Mouse (Mus musculus) ovary, postnatal 36 days (tissue): ENCODE data around the gene Enam.
"Not testable (repeated sequence)": the region's sequence is repeated elsewhere in the genome, so short reads cannot be mapped to it uniquely, and the experiment has no call there.

Source experiments
- DNase-seq: peaks from one replicate; pipeline ENCODE4 v3.0.0; 2022; ENCODE audit warnings: low spot score, mixed read lengths

Gene Enam

GRCm38 (mm10) chr5:88487675-88488074 is at the start of gene Enam:
Gene Enam, plus strand, starts transcription at chr5:88487975.
- DNase-seq: no peak

DNA sequence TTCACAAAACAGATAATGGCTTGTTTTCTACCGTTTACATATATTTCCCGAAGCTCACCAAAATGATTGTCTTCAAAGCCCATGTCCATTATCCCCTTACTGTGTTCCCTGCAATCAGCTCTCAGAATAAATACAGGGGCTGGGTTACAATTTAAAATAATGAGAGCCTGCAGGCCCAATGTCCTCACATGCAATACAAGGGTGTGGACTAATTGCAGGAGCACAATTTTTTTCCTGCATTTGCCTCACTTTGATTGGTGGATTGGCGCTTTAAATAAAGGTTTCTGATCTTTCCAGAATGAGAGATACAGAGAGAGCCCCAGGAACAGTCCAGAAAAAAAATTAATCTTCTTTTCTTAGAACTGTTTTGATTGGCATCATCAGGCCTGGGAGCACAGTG is 32.1 kb upstream of the Enam start, which contains the start of gene Ambn:
TSS of gene Ambn (plus strand) at position 301 of the 400 bp plus-strand sequence.
- DNase-seq: no peak

GRCm38 (mm10) chr5:88467471-88467870 is 20.3 kb upstream of the Enam start:
- DNase-seq: no peak

DNA sequence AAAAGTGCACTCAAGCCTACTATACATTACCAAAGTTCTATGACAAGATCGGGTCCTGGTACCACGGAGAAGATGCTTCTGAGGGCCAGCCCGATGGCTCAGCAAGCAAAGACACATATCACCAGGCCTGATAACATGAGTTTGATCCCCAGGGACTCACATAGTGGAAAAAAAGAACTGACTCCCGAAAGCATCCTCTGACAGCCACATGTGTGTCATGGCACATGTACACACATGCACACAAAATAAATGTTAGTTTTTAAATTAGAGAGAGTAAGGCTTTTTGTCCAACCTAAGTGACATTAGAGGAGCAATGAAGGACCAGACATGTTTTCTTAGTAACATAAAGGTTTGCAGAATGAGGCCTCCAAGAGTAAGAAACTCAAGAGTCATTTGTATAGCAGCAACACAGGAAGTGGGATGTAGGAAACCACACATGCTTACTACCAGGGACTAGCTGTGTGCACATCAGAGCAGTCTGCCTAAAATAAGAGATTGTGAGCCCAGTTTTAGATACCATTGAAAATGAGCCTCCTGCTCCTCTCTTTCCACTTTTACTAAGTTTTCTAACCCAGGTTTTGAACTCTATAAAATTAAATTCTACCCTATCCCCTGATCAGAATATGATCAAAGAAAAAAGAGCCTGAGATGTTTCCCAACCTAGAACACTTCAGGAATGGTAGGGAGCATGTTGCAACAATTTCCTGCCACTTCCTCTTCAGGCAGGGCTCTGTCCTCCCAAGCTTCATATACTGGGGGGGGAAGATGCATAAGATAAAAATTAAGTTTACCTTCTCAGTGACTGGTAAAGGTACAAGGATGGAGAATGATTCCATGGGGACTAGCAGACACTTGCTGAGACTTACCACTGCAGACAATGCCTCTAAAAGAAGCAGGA is 18.7 kb upstream of the Enam start:
- no peak for DNase-seq

DNA sequence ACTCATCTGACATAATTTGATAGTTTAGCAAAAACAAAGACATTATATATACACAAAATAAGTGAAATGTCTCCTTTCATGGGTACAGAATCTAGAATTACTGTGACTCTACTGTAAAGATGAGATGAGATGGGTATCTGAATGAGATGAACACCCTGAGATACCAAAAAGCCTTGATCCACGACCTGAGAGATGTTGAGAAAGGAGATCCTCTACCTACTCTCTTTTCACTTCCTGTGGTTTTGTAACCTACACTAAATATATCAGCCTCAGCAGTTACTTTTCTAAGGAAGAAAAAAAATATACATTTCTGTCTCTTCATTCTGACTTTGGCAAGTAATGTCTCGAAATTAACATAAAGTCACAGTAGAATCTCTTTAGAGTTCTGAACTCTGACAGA is 1.2 kb downstream of the Enam start:
- DNase-seq: no peak

DNA sequence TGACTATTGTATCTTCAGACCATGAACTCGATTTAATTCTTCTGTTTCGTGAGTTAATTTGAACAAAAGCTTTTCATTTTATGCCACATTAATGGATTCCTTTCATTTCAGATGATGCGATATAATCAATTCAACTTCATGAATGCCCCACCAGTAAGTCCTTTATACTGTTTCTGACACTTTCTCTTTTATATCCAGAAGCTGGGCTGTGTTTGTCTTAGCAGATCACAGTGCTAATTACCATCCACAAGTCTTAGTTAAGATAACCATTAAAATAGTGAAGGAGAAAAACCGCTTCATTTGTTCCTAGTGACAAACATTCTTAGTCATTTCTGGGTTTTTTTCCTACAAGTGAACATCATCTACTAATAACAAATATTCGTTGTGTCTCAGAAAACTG is 3.3 kb downstream of the Enam start:
- no peak for DNase-seq

- no peak for DNase-seq
Measured at GRCm38 (mm10) chr5:88499781-88500180, 12.0 kb downstream of the Enam start.

- DNase-seq: no peak
Measured at GRCm38 (mm10) chr5:88508555-88508954, 20.8 kb downstream of the Enam start.

DNA sequence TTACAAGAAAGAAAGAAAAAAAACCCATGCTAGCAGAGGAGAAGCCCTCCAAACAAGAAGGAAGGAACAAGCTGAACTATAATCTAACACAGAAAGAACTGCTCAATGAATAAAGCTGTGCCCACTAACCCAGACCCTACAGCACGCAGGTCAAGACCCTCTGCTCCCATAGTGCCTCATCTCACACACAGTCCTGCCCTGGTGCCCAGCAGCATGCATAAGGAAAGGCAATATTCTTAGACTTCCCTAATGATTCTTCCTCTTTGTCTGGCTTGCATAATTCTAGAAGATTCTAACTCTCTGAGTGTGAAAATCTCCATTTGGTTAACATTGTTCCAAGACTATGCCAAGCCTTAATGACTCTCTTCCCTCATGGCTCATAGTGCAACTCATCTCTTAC is 21.2 kb downstream of the Enam start:
- DNase-seq: no peak

DNA sequence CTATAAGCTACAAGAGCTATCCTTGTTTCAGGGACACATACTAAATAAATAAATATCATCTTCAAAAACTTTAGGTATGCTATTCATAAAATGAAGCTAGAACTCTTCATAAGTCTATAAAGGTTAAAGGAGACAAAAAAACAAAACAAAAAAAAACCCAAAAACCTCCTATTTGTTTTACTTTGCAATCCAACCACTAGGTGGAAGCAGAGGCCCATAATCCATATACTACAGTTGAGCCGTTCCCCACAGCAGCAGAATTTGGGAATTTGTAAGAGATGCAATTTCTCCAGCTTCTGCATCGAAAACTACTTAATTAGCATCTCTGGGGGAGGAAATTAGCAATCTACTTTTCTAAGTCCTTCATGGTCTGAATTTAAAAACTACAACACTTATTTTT is 31.5 kb downstream of the Enam start:
- no peak for DNase-seq

DNA sequence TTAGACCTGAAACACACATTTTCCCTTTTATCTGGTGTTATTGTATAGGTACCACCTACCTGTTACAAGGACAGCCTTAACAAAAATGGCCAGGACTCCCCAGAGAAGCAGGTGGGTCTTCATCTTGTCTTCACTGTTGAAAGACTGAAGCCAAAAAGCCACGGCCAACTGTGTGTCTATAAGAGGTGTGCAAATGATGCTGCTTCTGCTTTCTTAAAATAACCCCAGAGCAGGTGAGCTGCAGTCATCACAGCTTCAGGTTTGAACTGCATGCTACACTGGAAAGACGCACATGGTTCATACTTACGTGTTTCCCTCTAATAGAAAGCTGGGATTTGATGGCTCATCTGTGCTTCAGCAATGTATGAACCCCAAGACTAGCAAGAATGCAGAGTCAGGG is 39.9 kb downstream of the Enam start, which contains the start of gene Jchain:
TSS of gene Jchain (minus strand) at position 235 of the 400 bp plus-strand sequence.
- DNase-seq: no peak

GRCm38 (mm10) chr5:88530908-88531307 is 43.1 kb downstream of the Enam start:
- DNase-seq: no peak

DNA sequence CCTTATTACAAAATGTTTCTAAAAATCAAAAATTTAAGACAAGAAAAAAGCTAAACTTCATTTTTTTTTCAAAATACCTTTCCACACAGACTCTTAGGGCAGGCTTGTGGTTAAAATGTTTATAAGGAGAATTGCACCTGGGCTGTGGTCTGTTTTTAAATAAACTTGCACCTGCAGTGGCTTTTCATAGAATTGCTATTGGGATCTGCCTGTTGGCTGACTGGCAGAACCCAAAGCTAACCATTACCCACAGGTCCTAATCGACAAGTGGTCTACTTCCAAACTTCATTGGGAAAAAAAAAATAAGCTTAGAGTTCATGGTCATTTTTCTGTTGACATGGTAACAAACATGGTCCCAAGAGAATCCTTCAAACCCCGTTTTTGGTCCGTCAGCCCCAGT is 46.9 kb downstream of the Enam start:
- no peak for DNase-seq

DNA sequence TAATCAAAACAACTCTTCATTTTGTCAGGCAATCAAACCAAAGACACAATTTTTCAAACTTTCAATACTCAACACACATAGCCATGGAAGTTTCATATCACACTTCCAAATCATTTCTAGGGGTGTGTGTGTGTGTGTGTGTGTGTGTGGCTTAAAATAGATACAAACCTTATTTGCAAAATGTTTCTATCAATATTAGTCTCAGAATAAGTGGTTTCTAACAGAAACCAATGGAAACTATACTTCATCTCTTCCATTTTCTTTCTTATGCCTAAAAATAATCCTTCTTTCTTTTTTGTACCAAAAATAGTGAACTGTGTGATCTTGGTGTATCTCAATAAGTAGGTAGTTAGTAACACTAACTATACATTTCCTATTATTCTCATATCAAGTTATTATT is 53.1 kb downstream of the Enam start:
- DNase-seq: no peak

DNA sequence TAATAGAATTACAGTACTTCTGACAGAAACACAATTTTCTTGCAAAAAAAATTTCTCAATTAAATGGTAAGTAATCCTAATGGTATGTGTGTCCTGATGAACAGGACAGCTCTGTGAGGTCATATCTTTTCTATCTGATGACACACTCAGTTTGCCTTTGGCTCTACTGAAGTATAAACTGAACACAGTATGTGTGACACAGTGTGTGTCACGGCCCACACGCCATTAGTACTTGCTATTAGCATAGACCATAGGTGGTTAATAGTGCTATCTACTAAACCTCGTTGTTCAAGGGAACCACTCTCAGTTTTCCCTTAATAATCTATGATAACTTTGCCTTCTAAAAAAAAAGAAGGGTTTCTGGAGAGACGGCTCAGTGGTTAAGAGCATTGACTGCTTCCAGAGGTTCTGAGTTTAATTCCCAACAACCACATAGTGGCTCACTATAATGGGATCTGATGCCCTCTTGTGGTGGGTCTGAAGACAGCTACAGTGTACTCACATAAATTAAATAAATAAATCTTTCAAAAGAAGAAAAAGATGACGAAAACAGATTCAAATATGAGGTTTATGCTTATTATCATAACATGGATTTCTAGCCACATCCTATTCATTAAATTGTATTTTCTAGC is 55.0 kb downstream of the Enam start:
- DNase-seq: no peak

DNA sequence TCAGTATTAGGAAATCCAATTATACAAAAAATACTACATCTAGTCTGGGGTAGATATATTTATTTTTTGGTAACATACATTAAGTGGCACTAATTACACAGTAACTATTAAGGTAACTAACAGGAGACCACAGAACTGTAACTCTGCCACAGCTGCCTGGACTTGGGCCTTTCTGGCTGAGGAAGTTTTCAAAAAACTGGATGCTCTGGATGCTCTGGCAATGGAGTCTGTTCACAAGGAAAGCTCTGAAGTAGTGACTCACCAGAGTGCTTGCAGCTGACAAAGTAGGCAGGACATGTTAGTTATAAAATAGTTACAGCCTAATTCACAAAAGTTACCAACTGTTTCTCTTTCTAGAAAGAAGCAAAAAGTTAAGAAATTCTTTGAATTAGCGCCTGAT is 56.6 kb downstream of the Enam start:
- DNase-seq: not testable (repeated sequence)

DNA sequence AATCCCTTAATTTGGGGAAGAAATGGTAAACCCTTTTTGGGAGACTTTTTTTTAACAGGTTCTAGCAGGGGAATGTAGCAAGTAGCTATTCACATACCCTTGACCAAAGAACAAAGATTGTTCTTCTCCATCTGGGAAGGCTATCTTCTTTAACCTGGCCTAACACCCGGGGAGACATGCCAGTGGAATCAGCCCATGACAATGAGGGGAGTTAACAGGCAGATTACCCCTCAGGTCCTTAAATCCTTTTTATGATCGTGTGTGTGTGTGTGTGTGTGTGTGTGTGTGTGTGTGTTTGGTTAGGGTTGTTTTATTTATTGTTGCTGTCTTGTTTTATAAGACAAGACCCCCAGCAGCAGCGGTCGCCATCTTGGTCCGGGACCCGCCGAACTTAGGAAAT is 57.8 kb downstream of the Enam start:
- DNase-seq: no peak

DNA sequence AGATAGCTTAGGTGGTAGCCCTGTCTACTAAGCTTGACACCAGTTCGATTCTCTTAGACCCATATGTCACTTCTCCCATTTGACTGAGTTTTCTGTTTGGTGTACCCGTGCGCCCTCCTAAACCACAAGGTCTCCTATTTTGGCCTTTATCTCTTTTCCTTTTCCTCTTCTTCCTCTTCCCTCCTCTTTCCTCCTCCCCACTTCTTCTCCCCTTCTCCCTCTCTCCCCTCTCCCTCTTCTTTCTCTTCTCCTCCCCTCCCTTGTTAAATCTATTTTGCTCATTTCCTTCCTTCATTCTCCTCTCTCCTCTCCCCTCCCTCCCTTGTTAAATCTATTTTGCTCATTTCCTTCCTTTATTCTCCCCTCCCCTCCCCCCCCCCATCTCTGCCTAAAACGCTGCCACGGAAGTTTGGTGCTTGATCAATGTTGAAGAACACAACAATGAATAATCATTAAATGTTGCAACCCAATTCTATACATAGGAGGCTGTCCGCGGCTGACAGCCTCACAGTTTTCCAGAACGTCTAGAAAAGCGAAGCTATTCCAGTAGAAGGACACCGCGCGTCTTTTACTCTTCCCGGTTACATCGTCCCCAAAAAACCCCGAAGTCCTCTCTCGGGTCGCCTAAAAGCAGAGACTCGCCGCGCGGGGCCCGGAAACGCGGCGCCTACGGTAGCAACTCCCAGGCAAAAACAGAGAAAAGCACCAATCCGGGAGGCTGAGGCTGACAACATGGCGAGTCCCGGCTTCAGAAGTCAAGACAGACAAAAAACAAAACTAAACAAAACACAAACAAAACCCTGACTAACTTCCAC is 65.7 kb downstream of the Enam start:
- no peak for DNase-seq

DNA sequence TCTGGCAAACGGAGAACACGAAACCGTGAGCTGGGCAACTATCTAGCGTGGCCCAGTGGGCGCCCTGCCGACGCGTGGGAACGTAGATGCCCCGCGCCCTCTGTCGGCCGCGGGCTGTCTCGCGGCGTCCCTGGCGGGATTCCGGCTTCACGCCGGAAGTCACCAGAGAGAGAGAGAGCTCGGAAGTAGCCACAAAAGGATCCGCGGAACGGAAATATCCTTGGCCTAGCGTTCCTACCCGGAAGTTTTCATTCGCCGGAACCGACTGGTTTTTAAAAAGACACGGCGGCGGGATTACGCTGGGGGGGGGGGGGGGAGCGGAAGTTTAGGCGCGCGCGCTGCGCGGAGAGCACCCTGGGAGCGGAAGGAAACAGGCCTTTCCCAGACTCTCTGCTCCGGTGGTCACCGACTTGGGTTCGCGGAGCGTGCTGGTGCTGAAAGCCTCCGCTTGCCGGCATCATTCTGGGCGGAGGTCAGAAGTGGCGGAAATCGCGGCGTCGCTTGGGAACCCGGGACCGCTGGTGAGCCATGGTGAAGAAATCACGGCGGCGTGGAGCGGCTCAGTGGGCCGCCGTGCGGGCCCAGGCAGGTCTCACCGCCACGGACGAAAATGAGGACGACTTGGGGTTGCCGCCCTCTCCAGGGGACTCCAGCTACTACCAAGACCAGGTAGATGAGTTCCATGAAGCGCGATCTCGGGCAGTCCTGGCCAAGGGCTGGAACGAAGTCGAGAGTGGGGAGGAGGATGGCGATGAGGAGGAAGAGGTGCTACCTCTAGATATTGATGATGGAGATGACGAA is 66.5 kb downstream of the Enam start, which contains the start of gene Utp3:
TSS of gene Utp3 (plus strand) at position 377 of the 801 bp plus-strand sequence.
- DNase-seq: peak; percentile 93
